Mouse (Mus musculus) sigmoid colon, adult 10 weeks (tissue): Measurements from ENCODE around the gene Eif2ak1. TPM values are rescaled to one million over a fixed set of nuclear protein-coding genes. Genes with fewer than 3 reads are reported as not detected.

ENCODE experiments used
- polyA plus RNA-seq: library from polyadenylated mRNA; stranded (reverse); fragments of 350-450 nt; fragmentation: Illumina TruSeq; extraction: RNeasy Lipid Tissue Mini Kit (QIAGEN cat#74804); gene quantifications from one replicate; pipeline ENCODE4 v1.2.3, GENCODE M21; 2014; ENCODE audit warnings: low read depth, low replicate concordance

Gene Eif2ak1
- 51.8 TPM for polyA plus RNA-seq

GRCm38 (mm10) chr5:143817116-143817930, at the start of gene Eif2ak1:
Eif2ak1 (plus strand) TSS chr5:143817788.

GRCm38 (mm10) chr5:143897635-143898330, 80.2 kb downstream of the Eif2ak1 start, which contains the start of gene Ankrd61:
Ankrd61 (minus strand) TSS chr5:143897685.

GRCm38 (mm10) chr5:143909417-143910400, 92.1 kb downstream of the Eif2ak1 start, which contains the start of the genes Aimp2 and Pms2:
Aimp2 (minus strand) TSS chr5:143909847.
Pms2 (plus strand) TSS chr5:143909964.

GRCm38 (mm10) chr5:143927875-143928274, 110.3 kb downstream of the Eif2ak1 start, which contains the start of gene Gm42421:
Gm42421 (plus strand) TSS chr5:143928175.

GRCm38 (mm10) chr5:143932831-143933230, 115.2 kb downstream of the Eif2ak1 start, which contains the start of gene Rsph10b:
Rsph10b (plus strand) TSS chr5:143933035.

Other genes starting within 250 kb of the Eif2ak1 start
- gene Cyth3, start 195.3 kb upstream of the Eif2ak1 start, polyA plus RNA-seq: 47.6 TPM
- gene Usp42, start 85.5 kb upstream of the Eif2ak1 start, polyA plus RNA-seq: 14.3 TPM
- not detected for gene Ankrd61, start 79.9 kb downstream of the Eif2ak1 start, polyA plus RNA-seq
- gene Aimp2, start 92.1 kb downstream of the Eif2ak1 start, polyA plus RNA-seq: 7.0 TPM
- 12.6 TPM for gene Pms2, start 92.2 kb downstream of the Eif2ak1 start, polyA plus RNA-seq
- 1.3 TPM for gene Gm42421, start 110.4 kb downstream of the Eif2ak1 start, polyA plus RNA-seq
- gene Rsph10b, start 115.2 kb downstream of the Eif2ak1 start, polyA plus RNA-seq: 0.35 TPM
- gene Ccz1, start 197.1 kb downstream of the Eif2ak1 start, polyA plus RNA-seq: 183 TPM
- gene Ocm, start 208.9 kb downstream of the Eif2ak1 start, polyA plus RNA-seq: not detected